Mouse (Mus musculus) cerebellum, adult 11-12 months (tissue): ENCODE results near the gene Brpf1.
A peak's percentile ranks its signal among the peaks of the same experiment; 100 is the strongest.

Experiments used
- DNase-seq: peaks from one replicate; pipeline ENCODE4 v3.0.0; 2022

Gene Brpf1

GRCm38 (mm10) chr6:113306986-113307349, at the start of gene Brpf1:
TSS of gene Brpf1 (plus strand) at chr6:113307137.
- DNase-seq = no peak

GRCm38 (mm10) chr6:113261174-113261858, 45.6 kb upstream of the Brpf1 start:
- peak; percentile 27 for DNase-seq

- DNase-seq = no peak
These were observed 43.4 kb upstream of the Brpf1 start for GRCm38 (mm10) chr6:113263531-113263930.

GRCm38 (mm10) chr6:113264429-113264828, 42.5 kb upstream of the Brpf1 start:
- no peak for DNase-seq

GRCm38 (mm10) chr6:113266996-113267655, 39.8 kb upstream of the Brpf1 start:
- DNase-seq = no peak

- DNase-seq = no peak
These were observed 38.9 kb upstream of the Brpf1 start for GRCm38 (mm10) chr6:113267988-113268387.

GRCm38 (mm10) chr6:113272365-113272764, 34.6 kb upstream of the Brpf1 start:
- DNase-seq = no peak

GRCm38 (mm10) chr6:113276846-113277245, 30.1 kb upstream of the Brpf1 start:
- DNase-seq = no peak

- DNase-seq = no peak
These were observed 25.3 kb upstream of the Brpf1 start for GRCm38 (mm10) chr6:113281676-113282075.

- DNase-seq = peak; percentile 48
These were observed 24.7 kb upstream of the Brpf1 start, which contains the start of gene Cpne9 for GRCm38 (mm10) chr6:113282101-113282802. TSS of gene Cpne9 (plus strand) at chr6:113282307.

GRCm38 (mm10) chr6:113282969-113283368, 24.0 kb upstream of the Brpf1 start:
- peak; percentile 50 for DNase-seq

GRCm38 (mm10) chr6:113283500-113283899, 23.4 kb upstream of the Brpf1 start:
- DNase-seq = peak; percentile 51

GRCm38 (mm10) chr6:113284931-113285330, 22.0 kb upstream of the Brpf1 start:
- no peak for DNase-seq

GRCm38 (mm10) chr6:113286316-113286715, 20.6 kb upstream of the Brpf1 start:
- DNase-seq = no peak

GRCm38 (mm10) chr6:113287236-113287635, 19.7 kb upstream of the Brpf1 start:
- DNase-seq = no peak

GRCm38 (mm10) chr6:113289346-113289745, 17.6 kb upstream of the Brpf1 start:
- DNase-seq = no peak

- no peak for DNase-seq
These were observed 16.6 kb upstream of the Brpf1 start for GRCm38 (mm10) chr6:113290346-113290745.

GRCm38 (mm10) chr6:113292938-113293337, 14.0 kb upstream of the Brpf1 start:
- DNase-seq = no peak

- DNase-seq = no peak
These were observed 10.9 kb upstream of the Brpf1 start for GRCm38 (mm10) chr6:113296046-113296445.

GRCm38 (mm10) chr6:113296639-113297038, 10.3 kb upstream of the Brpf1 start:
- no peak for DNase-seq

GRCm38 (mm10) chr6:113301350-113301749, 5.6 kb upstream of the Brpf1 start:
- DNase-seq = no peak

- no peak for DNase-seq
These were observed 4.7 kb upstream of the Brpf1 start for GRCm38 (mm10) chr6:113302258-113302657.

- peak; percentile 100 for DNase-seq
These were observed 483 bp upstream of the Brpf1 start for GRCm38 (mm10) chr6:113306322-113306985.
